Mouse (Mus musculus): ENCODE measurements around the gene Dynll1. TPM values are rescaled to one million over a fixed set of nuclear protein-coding genes. Genes with fewer than 3 reads are reported as not detected.

Dynll1 gene
- polyA plus RNA-seq, 1 experiment from 2014 or later = 1,538 TPM

Other genes starting within 250 kb of the Dynll1 start
- 24.9 and 34.4 TPM in 2 replicates for gene Gm10401, start 202.7 kb downstream of the Dynll1 start, polyA plus RNA-seq (2014; fragmentation: Nextera tagmentation; extraction: Ambion mirVana)
- 22.9 and 30.8 TPM in 2 replicates for gene Acads, start 181.7 kb downstream of the Dynll1 start, polyA plus RNA-seq (2014; fragmentation: Nextera tagmentation; extraction: Ambion mirVana)
- 46.8 and 57.2 TPM in 2 replicates for gene Unc119b, start 166.0 kb downstream of the Dynll1 start, polyA plus RNA-seq (2014; fragmentation: Nextera tagmentation; extraction: Ambion mirVana)
- 41.2 and 44.1 TPM in 2 replicates for gene Mlec, start 142.8 kb downstream of the Dynll1 start, polyA plus RNA-seq (2014; fragmentation: Nextera tagmentation; extraction: Ambion mirVana)
- gene Cabp1, start 106.6 kb downstream of the Dynll1 start, polyA plus RNA-seq (2014; fragmentation: Nextera tagmentation; extraction: Ambion mirVana) = 5.0 and 7.6 TPM in 2 replicates
- 104 and 106 TPM in 2 replicates for gene Pop5, start 65.2 kb downstream of the Dynll1 start, polyA plus RNA-seq (2014; fragmentation: Nextera tagmentation; extraction: Ambion mirVana)
- gene Rnf10, start 28.1 kb downstream of the Dynll1 start, polyA plus RNA-seq (2014; fragmentation: Nextera tagmentation; extraction: Ambion mirVana) = 65.9 and 87.5 TPM in 2 replicates
- gene Coq5, start 21.3 kb downstream of the Dynll1 start, polyA plus RNA-seq (2014; fragmentation: Nextera tagmentation; extraction: Ambion mirVana) = 52.6 and 55.5 TPM in 2 replicates
- 305 and 320 TPM in 2 replicates for gene Srsf9, start 26.2 kb upstream of the Dynll1 start, polyA plus RNA-seq (2014; fragmentation: Nextera tagmentation; extraction: Ambion mirVana)
- gene Gatc, start 40.2 kb upstream of the Dynll1 start, polyA plus RNA-seq (2014; fragmentation: Nextera tagmentation; extraction: Ambion mirVana) = 43.0 and 51.2 TPM in 2 replicates
- 56.8 and 60.0 TPM in 2 replicates for gene Triap1, start 40.2 kb upstream of the Dynll1 start, polyA plus RNA-seq (2014; fragmentation: Nextera tagmentation; extraction: Ambion mirVana)
- 811 and 829 TPM in 2 replicates for gene Cox6a1, start 48.0 kb upstream of the Dynll1 start, polyA plus RNA-seq (2014; fragmentation: Nextera tagmentation; extraction: Ambion mirVana)
- gene Msi1, start 128.6 kb upstream of the Dynll1 start, polyA plus RNA-seq (2014; fragmentation: Nextera tagmentation; extraction: Ambion mirVana) = 136 and 141 TPM in 2 replicates
- gene Pla2g1b, start 165.3 kb upstream of the Dynll1 start, polyA plus RNA-seq (2014; fragmentation: Nextera tagmentation; extraction: Ambion mirVana) = 0.56 and 1.1 TPM in 2 replicates
- gene Sirt4, start 183.7 kb upstream of the Dynll1 start, polyA plus RNA-seq (2014; fragmentation: Nextera tagmentation; extraction: Ambion mirVana) = 21.3 and 23.1 TPM in 2 replicates
- 9.0 and 10.1 TPM in 2 replicates for gene Pxn, start 205.7 kb upstream of the Dynll1 start, polyA plus RNA-seq (2014; fragmentation: Nextera tagmentation; extraction: Ambion mirVana)

Data from hindbrain, embryonic 11.5 days (tissue).